Mouse (Mus musculus): ENCODE measurements around the gene Gcgr.
"Not testable (repeated sequence)": the region's sequence is repeated elsewhere in the genome, so short reads cannot be mapped to it uniquely, and the experiment has no call there.

Gene Gcgr

DNA sequence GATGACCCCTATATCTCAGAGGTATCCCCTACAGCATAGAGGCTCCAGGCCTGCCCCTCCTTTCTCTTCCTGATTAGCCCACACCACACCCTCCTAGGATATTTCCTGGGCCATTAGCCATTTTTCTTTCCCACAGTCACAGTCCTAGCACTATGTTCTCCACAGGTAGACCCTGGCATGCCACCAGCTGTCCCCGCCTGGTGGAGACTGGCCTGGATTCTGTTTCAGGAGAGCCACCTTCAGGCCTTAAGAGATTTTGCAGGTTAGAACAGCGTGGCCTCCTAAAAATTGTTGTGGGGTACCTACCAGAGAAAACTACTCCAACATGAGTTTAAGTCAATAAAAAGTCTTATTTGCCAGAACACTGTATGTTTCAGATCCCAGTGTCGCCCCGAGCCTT lies 23.6 kb upstream of the Gcgr start:
- DNase-seq (ENCODE audit: low read depth, low spot score): peak; percentile 52

DNA sequence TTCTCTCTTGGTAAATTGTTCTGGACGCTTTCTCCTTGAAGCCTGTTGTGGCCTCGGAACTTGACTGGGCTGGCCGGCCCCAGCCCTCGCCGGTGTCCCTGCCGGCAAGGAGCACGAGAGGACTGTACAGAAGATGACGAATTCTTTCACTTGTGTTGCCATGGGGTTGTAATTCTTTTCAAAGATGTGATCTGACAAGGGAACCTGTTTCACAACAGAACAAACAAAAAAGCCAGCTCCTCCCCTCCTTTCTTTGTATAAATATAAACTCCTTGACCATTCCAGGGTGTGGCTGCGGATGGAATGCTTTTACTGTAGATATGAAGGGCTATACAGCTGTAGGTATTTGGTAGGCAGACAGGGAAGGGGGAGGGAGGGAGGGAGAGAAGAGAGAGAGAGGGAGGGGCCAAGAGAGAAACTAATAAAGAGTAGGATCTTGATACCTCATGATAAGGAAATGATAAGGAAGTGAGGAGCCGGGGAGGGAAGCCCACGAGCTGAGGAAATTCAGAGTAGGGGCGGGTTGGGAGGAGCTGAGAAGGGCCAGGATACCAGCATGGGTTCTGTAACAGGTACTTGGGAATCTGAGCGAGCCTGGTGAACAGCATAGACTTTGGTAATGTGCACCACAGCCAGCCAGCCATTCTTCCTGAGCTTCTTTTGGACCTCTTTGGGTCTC lies 22.7 kb upstream of the Gcgr start:
- peak; percentile 54 for DNase-seq (ENCODE audit: low read depth, low spot score)

DNA sequence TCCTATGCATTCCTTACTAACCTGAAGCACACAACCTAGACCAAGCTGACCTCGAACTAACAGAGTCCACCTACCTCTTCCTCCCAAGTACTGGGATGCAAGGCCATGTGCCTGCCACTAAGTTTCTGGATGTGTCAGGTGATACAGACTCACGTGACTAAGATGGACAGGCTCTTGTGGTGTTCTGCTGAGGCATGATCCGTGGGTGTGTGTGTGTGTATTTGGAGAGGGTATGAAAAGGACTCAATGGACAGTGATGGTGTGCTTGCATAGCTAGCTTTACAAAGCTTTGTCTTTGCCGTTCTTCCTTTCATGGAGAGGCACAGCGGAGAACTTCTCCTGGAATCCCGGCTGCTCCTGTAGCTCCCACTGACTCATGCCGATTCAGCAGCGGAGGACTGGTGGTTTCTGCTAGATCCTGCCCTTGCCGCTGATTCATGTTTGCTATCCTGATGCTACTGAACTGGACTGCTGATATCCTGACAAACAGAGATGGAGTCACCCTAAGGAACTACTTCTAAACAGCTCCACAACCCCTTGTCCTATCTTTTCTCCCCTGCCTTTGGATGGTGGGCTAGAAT lies 22.1 kb upstream of the Gcgr start:
- no peak for DNase-seq (ENCODE audit: low read depth, low spot score)

DNA sequence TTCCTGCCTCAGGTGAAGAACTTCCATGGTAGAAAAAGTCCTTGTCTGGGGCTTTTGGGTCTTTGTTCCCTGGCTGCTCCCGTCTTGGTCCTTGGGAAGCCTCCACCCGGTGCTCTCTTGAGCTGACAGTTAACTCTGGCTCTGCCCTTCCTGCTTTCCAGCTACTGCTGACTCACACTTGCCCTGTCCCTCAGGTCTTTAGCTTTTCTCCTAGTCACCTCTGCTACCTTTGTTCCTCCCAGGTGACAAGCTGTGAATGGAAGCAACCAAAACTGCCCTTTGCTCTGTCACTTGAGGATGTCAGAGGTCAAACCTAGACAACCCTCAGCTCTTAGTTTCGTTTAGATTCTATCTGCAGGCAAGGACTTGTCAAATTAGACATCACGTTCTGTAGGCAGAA lies 20.6 kb upstream of the Gcgr start:
- DNase-seq (ENCODE audit: low read depth, low spot score): no peak

DNA sequence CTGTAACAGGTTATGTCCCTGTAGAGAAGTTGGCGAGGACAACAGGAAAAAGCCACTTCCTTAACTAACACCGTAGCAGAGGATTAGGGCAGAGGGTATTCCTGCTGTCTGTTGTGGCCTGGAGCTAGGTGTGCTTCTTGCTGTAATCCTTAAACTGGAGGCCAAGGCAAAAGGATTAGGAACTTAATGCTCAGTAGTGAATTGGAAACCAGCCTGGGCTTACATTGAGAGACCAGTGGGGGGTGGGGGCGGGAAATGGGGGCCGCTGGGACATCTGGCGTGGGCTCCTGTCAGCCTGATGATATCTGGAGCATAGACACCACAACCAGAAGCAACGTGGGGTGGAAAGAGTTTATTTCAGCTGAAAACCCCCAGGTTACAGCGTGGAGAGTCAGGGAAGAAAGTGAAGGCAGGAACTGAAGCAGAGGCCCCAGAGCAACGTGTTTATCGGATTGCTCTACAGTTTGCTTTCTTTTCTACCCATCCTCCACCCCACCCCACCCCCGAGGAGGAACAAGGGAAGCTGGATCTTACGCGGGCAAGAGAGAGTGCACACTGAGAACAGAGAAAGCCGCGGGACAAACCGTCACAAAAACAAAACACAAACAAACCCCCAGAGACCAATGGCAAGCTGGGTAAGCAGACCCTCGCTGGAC lies 20.0 kb upstream of the Gcgr start:
- DNase-seq (ENCODE audit: low read depth, low spot score): no peak

DNA sequence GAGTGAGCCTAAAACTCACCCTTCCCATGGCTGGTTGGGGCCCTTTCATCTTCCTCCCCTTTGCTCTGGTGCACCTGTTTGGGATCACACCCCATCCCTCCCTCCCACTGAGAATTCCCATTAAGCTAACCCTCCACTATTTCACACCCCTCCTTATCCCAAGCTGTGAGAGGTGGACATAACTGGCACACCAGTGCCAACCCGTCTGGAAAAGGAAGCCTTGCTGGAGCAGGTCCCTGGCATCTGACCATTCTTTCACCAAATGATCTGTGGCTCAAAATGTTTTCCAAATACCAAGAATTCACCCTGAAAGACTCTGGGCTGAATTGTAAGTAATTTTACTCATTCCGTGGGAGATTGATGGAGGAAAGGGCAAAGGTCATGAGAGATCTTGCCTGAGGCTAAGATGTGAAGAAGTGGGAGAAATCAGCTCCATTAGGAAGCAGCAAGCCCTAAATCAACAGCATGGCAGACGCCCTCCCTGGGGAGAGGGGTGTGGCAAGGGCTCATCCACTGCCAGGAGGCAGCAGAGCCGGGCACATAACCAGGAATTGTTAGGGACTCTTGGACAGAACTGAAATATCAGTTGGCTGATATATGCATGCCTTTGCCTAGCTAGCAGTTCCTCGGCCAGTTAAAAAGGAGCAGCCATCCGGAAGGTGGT lies 17.6 kb upstream of the Gcgr start:
- DNase-seq (ENCODE audit: low read depth, low spot score): no peak

DNA sequence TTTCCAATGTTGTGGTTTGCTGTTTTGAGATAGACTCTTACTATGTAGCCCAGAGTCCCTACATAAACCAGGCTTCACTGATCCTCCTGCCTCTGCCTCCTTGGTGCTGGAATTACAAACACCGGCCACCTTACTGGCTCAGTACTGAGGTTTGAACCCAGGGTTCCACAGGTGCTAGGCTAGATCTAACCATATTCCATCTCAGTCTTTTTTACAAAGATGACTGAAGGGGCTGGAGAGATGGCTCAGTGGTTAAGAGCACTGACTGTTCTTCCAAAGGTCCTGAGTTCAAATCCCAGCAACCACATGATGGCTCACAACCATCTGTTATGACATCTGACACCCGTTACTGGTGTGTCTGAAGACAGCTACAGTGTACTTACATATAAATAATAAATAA lies 16.2 kb upstream of the Gcgr start:
- not testable (repeated sequence) for DNase-seq (ENCODE audit: low read depth, low spot score)

DNA sequence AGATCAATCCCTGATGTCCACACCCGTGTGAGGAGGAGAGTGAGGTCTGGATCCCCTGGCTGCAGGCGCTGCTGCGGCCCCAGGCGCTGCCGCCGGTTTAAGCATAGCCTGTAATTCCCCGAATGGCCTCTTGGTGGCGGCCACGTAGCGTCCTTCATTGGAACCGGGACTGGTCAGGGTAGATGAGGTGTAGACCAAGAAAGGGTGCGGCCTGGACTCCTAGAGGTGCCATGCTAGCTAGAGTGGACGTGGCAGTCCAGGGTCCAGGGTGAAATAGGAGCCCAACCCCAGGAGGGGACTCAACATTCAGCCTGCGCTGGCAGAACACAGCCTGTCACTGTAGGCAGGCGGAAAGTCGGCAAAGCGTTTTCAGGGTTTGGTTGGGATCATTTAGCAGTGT lies 14.9 kb upstream of the Gcgr start:
- peak; percentile 79 for DNase-seq (ENCODE audit: low read depth, low spot score)

DNA sequence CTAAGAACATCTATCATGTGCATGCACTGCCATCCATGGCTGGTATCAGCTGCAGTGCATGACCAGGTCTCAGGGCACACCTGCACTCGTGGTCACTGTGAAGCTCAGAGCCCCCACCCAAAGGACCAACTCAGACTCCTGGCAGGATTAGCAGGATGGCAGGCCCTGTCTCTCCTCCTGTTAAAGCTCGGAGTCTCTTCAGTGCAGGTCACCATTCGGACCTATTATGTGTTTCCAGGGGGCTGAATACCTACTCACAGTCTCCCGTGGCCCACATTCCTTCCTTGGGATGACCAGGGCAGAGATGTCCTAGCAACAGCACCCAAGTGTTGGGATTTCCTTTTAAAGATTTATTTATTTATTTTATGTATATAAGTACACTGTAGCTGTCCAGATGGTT lies 13.4 kb upstream of the Gcgr start:
- no peak for DNase-seq (ENCODE audit: low read depth, low spot score)

DNA sequence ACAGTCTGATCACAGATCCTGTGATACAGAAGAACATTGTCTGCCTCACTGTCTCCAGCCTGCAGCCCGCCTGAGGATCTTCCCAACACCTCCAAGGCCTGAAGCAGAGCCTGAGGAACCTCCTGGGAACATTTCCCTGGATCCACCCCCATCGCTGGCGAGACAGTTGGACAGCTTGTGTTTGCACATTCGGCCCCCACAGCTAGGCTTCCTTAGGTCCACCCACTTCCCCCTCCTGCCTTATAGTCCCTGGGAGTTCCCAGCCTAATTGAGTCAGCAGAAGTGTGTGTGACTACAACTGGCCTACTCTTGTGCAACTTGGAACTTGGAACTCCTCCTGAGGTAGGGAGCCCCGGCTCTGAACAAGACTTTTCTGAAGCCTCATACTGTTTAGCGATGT lies 12.5 kb upstream of the Gcgr start:
- DNase-seq (ENCODE audit: low read depth, low spot score): no peak

DNA sequence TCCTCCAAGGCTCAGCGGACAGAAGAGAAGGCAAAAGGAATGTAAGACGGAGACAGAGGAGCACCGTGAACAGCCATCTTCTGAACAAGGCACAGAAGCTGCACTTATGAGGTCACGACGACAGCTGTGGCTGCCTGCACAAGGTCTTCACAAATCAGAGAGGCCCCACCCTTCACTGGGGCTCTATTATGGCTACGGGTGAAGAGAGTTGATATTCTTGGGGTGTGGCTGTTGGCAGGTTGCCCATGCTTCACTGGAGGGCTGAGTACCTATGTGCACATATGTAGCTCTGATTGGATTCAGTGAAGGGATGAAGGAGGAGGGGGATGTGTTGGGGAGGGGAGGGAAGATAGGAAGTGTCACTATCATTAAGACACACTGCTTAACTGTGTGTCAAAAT lies 11.9 kb upstream of the Gcgr start:
- no peak for DNase-seq (ENCODE audit: low read depth, low spot score)

DNA sequence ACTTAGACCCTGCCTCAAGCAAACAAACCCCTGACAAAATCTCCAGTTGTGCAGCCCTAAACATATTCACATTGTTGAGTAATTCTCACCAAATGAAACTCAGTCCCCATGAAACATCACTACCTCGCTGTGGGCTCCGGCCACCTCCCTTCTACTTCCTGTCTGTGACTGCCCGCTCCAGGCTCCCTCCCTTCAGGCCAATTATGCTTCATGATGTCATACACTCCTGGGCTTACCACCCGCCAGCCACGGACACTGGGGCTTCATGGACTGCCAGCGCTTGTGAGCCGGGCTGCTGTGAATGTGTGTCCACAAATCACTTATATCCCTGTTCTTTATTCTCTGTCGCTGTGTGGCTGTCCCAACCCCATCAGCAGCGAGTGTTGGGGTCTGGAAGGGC lies 10.8 kb upstream of the Gcgr start:
- DNase-seq (ENCODE audit: low read depth, low spot score): no peak

DNA sequence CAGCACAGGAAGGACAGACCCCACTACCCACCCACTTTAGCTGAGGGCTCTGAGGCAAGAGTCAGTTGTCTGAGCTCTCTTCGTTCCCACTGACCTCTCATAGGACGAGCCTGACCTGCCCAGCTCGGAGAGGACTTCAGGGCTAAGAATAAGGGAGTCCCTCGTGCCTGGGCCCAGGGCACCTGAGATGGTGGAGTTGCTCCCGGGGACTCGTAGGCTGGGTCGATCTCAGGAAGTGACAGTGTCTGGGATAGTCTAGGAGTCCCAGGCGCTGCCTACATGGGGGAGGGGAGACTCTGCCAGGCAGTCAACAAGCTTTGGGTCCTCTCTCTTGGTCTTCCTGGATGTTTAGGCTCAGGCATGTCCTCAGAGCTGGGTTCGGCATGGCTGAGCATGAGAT lies 10.0 kb upstream of the Gcgr start:
- no peak for DNase-seq (ENCODE audit: low read depth, low spot score)

DNA sequence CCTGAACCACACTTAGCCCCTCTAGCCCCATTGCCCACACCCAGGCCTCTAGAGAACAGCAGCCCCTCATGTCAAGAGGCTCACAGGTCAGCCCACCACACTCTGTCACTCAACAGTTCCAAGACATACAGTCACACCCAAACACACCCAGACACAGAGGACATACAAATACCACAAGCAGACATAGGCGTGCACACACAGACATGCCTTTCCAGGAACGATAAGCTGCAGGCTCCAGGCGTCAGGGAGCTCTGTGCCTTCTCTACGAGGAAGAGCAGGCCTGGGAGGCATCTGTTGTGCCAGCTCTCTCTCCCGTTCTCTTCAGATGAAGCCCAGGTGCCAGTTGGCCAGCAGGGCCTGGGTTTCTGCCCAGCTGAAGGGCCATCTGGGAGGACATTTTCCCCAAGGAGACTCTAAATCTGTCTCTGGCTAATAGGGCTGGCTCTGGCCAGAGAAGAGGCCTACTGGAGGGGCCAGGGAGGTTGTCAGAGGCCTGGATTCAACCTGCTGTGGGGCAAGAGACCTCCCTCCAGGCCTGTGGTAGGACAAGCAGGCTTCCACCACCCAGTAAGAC lies 9.4 kb upstream of the Gcgr start:
- no peak for DNase-seq (ENCODE audit: low read depth, low spot score)

DNA sequence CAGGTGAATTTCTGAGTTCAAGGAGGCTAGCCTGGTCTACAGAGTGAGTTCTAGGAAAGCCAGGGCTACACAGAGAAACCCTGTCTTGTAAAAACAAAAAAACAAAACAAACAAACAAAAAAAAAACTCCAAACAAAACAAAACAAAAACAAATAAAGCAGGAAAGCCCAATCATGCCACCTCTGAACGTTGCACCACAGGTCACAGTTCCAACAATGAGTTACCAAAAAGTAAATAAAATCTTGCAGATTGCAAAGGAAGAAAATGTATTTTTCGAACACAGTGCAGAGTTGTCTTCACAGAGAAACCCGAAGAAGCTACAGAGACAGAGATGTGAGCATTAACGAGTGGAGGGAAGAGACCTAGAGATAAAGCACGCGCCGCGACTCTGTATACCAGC lies 7.9 kb upstream of the Gcgr start:
- DNase-seq (ENCODE audit: low read depth, low spot score): no peak

DNA sequence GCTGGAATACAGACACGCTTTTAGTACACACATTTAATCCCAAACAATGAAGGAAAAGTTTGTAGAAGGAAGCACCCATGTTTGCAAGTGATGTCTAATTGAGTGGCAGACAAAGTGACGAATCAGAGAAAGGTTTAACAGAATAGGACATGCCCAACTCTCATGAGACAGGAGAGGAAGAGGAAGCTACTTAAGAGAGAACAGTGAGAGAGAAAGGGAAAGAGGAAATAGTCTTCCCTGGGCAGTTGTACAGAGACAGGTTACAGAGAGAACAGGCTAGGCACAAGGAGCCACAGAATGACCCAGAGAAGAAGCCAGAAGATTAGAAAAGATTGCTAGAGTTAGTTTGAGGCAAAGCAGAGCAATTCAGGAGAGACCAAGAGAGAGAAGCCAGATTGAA lies 4.5 kb upstream of the Gcgr start:
- peak; percentile 61 for DNase-seq (ENCODE audit: low read depth, low spot score)

DNA sequence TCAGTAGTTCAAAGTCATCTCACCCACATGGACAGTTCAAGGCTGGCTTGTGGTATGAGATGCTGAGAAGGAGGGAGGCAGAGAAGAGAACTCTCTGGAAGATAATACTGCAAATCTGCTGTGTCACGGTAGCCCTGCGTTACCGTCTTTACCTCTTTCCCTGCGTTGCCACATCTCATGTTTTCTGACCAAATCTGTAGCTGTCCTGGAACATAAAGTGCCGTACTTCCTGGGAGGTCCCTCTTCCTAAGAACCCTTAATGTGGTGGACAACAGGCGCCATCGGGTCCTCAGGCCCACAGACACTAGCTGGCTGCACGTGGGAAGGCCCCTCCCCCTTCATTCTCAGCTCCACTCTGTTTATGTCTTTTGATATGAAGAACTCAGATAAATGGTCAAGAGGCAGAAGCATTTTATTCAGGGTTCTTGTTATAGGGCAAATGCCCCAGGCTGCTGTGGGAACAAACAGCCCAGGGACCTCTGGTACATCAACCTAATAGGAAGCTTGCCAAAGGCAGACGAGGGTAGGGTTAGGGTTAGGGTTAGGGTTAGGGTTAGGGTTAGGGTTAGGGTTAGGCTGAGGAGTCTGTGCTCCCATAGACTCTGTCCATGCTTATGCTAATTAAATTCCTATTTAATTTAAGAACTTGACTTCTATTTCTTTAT lies 2.7 kb upstream of the Gcgr start:
- DNase-seq (ENCODE audit: low read depth, low spot score): no peak

DNA sequence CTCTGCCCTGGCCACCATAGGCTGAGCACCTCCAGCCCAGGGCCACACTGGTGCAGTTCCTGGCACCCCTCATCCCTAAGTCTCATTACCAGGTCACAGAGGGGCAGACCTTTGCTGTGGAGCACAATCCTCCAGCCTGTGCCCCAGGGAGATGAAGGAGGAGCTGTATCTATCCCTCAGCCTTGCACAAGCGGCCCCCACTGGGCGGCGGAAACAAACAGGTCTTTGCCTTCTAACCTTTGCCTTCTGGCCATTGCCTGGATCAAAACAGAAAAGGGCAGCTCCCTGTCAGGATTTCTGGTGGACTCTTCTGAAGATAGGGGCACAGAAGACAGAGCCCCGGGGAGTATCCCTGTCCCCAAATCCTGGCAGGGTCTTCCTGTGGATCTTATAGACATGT lies 1.6 kb upstream of the Gcgr start:
- DNase-seq (ENCODE audit: low read depth, low spot score): no peak

DNA sequence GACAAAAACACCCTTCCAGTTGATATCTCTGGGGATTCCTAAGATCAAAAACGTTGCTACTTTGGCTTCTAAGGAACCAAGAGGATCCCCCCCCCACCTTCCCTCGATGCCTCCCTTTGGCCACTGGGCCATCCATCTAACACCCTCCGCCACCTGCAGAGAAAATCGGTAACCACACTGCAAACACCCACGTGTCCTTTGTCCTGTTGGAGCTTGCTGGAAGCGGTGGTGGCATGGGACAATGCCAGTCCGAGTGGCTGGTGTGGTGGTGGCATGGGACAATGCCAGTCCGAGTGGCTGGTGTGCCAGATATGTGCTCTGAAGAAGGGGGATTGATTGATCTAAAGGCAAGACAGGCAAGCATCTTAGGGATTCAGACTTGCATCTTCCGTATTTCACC lies 1.1 kb downstream of the Gcgr start:
- no peak for DNase-seq (ENCODE audit: low read depth, low spot score)

DNA sequence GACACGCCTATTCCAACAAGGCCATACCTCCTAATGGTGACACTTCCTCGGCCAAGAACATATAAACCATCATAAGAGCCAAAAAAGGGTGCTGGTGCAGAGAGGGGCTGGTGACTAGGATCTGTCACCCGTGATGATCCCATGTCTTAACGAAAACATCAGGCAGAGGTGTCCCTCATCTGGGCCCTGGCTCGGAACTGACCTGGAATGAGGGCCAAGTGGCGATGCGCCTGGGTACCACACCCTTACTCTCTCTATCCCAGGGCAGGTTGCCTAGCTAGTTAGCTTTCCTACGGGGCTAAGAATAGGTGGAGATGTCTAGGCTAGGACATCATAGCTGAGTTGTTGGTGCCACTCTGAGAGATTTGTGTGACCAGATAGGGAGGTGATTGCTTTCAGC lies 3.6 kb downstream of the Gcgr start:
- DNase-seq (ENCODE audit: low read depth, low spot score): no peak

DNA sequence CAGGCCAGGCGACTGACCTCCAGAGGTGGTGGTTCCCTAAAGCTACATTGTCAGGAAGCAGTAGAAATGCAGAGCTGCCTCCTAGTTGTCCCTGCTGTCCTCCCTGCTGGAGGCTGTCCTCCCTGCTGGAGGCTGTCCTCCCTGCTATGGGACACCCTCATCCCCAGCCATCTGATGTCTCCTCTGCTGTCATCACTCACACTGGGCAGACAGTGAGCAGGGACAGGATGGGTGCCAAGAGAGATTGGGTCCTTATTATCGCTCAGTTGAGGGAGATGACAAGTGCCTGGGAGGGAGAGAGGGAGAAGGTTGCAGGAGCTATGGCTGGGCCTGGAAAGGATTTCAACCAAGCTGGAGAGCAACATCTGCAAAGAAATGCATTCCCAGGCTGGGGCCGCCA lies 4.6 kb downstream of the Gcgr start:
- DNase-seq (ENCODE audit: low read depth, low spot score): no peak

DNA sequence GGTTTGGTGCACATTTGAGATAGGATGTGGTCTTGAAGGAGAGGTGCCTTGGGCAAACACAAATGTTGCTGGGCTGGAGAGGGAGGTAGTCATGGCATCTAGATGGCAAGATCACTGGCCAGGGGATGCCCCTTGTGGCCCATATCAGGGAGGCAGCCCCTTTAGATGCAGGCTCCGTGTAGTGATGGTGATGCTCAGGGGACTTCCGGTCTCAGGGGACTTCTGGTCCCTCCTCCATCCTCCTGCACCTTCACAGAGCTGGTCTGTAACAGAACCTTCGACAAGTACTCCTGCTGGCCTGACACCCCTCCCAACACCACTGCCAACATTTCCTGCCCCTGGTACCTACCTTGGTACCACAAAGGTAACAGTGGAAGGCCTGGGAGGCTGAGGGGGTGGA lies 5.3 kb downstream of the Gcgr start:
- DNase-seq (ENCODE audit: low read depth, low spot score): no peak

Data from R1 (cell line).